ENCODE assay signal across 17 mouse cellular contexts in the genomic region with DNA sequence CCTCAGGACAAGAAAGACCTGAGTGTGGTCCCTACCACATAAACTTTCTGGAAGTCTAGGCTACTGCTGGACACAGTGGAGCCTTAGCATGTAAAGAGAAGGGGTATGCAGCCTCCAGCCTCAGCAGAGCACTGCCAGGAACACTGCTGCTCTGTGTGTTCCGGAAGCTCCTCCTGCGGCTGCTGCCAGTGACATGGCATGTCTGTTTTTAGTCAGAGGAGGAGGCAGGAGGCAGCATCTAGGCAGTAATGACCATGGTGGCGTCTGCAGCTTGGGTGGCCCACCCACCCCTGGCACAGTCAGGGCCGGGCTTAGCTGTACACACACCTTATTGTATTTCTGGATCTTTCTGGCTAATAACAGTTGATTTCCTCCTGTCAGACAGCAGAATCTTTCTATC.
DNase-seq lines count a peak whose midpoint lies in the region; ATAC-seq and TF ChIP-seq lines count a peak whose summit lies in the region.
"Had no signal": no experiment of that assay in that cellular context is flagged by ENCODE, and none has a peak within 500 bp of the region (broad histone marks: within the 10 kb centered on the region; RNA-seq: fewer than 3 reads in every experiment).

No protein-coding gene starts in this region.

- no peaks in the 10 kb centered on the region for H3K27me3 ChIP-seq in forebrain, postnatal 0 days (ENCODE audit: insufficient read depth, low read length)
- no peaks in the 10 kb centered on the region for H3K27me3 ChIP-seq in forebrain, embryonic 12.5 days
- no peaks in the 10 kb centered on the region for H3K27me3 ChIP-seq in midbrain, postnatal 0 days (ENCODE audit: insufficient read depth, low read length)
- H3K27me3 ChIP-seq in midbrain, embryonic 13.5 days: no peaks in the 10 kb centered on the region
- H3K27me3 ChIP-seq: stomach, embryonic 15.5 days had no signal

- H3K4me2 ChIP-seq in forebrain, postnatal 0 days (ENCODE audit: low read depth): no peak overlapping the region
- no peak overlapping the region for H3K4me2 ChIP-seq in forebrain, embryonic 12.5 days
- no peak overlapping the region for H3K4me2 ChIP-seq in midbrain, postnatal 0 days (ENCODE audit: low read depth, low read length, poor library complexity, severe bottlenecking)
- no peak overlapping the region for H3K4me2 ChIP-seq in midbrain, embryonic 13.5 days (replicated peaks)
- H3K4me2 ChIP-seq: neural tube, embryonic 12.5 days; stomach, embryonic 15.5 days had no signal

- DNase-seq in forebrain, postnatal 0 days: no peak
- peak in 1 of 2 experiments; percentile 48 for DNase-seq in layer of hippocampus, adult 2 months (ENCODE audit: low spot score in 2 of 2)
- no peak for DNase-seq in layer of hippocampus, adult 9-10 months (ENCODE audit: low spot score)
- peak; percentile 21 for DNase-seq in midbrain, postnatal 0 days (ENCODE audit: low spot score)
- DNase-seq in kidney, postnatal 4 days: no peak
- DNase-seq in B cell, adult 2 months: no peak
- DNase-seq: cerebellum, adult 8-10 months; heart, postnatal 4 days; kidney, adult 2 months; left cerebral cortex, postnatal 4 days; lung, postnatal 14 days; midbrain, embryonic 14.5 days; thymus, postnatal 14 days had no signal

- H3K27ac ChIP-seq in forebrain, postnatal 0 days (ENCODE audit: low read depth, low read length): no peak overlapping the region
- no peak overlapping the region for H3K27ac ChIP-seq in forebrain, embryonic 12.5 days
- H3K27ac ChIP-seq in layer of hippocampus, adult 2 months: peak overlapping the region; percentile 89
- no peak overlapping the region for H3K27ac ChIP-seq in midbrain, postnatal 0 days (ENCODE audit: low read depth, low read length)
- H3K27ac ChIP-seq in midbrain, embryonic 13.5 days: no peak overlapping the region
- H3K27ac ChIP-seq: neural tube, embryonic 12.5 days; stomach, embryonic 15.5 days had no signal

- H3K4me3 ChIP-seq in forebrain, postnatal 0 days (ENCODE audit: low read depth, low read length): no peak overlapping the region
- no peak overlapping the region for H3K4me3 ChIP-seq in forebrain, embryonic 12.5 days (replicated peaks)
- no peak overlapping the region for H3K4me3 ChIP-seq in layer of hippocampus, adult 2 months
- no peak overlapping the region for H3K4me3 ChIP-seq in midbrain, postnatal 0 days (ENCODE audit: low read depth, low read length)
- H3K4me3 ChIP-seq in midbrain, embryonic 13.5 days (replicated peaks): no peak overlapping the region
- H3K4me3 ChIP-seq: neural tube, embryonic 12.5 days; stomach, embryonic 15.5 days had no signal

- H3K36me3 ChIP-seq in forebrain, postnatal 0 days (ENCODE audit: insufficient read depth): peaks cover 38% of the 10 kb centered on the region
- 0 out of 2 replicates have a peak, but pooled peaks cover 15% of the 10 kb centered on the region for H3K36me3 ChIP-seq in forebrain, embryonic 12.5 days (replicated peaks)
- peaks cover 31% of the 10 kb centered on the region for H3K36me3 ChIP-seq in midbrain, postnatal 0 days (ENCODE audit: insufficient read depth, low read length)
- H3K36me3 ChIP-seq in midbrain, embryonic 13.5 days: peaks cover 42% of the 10 kb centered on the region
- H3K36me3 ChIP-seq: stomach, embryonic 15.5 days had no signal

- no peak overlapping the region for H3K9ac ChIP-seq in forebrain, postnatal 0 days
- no peak overlapping the region for H3K9ac ChIP-seq in forebrain, embryonic 12.5 days
- H3K9ac ChIP-seq in midbrain, postnatal 0 days (replicated peaks; ENCODE audit: low read length, poor library complexity, severe bottlenecking): no peak overlapping the region
- no peak overlapping the region for H3K9ac ChIP-seq in midbrain, embryonic 13.5 days (replicated peaks)
- H3K9ac ChIP-seq: neural tube, embryonic 12.5 days; stomach, embryonic 15.5 days had no signal

- H3K4me1 ChIP-seq in forebrain, postnatal 0 days (ENCODE audit: insufficient read depth): no peaks in the 10 kb centered on the region
- H3K4me1 ChIP-seq in forebrain, embryonic 12.5 days: peaks cover 11% of the 10 kb centered on the region
- H3K4me1 ChIP-seq in midbrain, postnatal 0 days (ENCODE audit: insufficient read depth, low read length): peaks cover 3% of the 10 kb centered on the region; the same call in 1 of the 2 replicates
- H3K4me1 ChIP-seq in midbrain, embryonic 13.5 days (replicated peaks): peaks cover 11% of the 10 kb centered on the region

- no peaks in the 10 kb centered on the region for H3K9me3 ChIP-seq in forebrain, postnatal 0 days (ENCODE audit: low read length)
- no peaks in the 10 kb centered on the region for H3K9me3 ChIP-seq in forebrain, embryonic 12.5 days
- no peaks in the 10 kb centered on the region for H3K9me3 ChIP-seq in midbrain, postnatal 0 days (ENCODE audit: low read length)
- no peaks in the 10 kb centered on the region for H3K9me3 ChIP-seq in midbrain, embryonic 13.5 days
- H3K9me3 ChIP-seq: neural tube, embryonic 12.5 days; stomach, embryonic 15.5 days had no signal

- TF ChIP-seq CTCF in forebrain, postnatal 0 days (IDR thresholded peaks at IDR 0.05; ENCODE audit: low read depth): no peak
- no peak for TF ChIP-seq CTCF in layer of hippocampus, adult 2 months (conservative IDR thresholded peaks at IDR 0.05)
- TF ChIP-seq CTCF in midbrain, postnatal 0 days (IDR thresholded peaks at IDR 0.05): no peak

- WGBS in forebrain, postnatal 0 days: 60% methylated on average over 4 of the region's 4 CpGs
- 79% methylated on average over 4 of the region's 4 CpGs for WGBS in forebrain, embryonic 12.5 days
- 67% methylated on average over 4 of the region's 4 CpGs for WGBS in midbrain, postnatal 0 days
- WGBS in midbrain, embryonic 13.5 days: 79% methylated on average over 4 of the region's 4 CpGs

- peak; percentile 26 for ATAC-seq in forebrain, postnatal 0 days
- ATAC-seq in forebrain, embryonic 12.5 days (ENCODE audit: low FRiP score): no peak
- no peak for ATAC-seq in midbrain, postnatal 0 days (ENCODE audit: low FRiP score)
- ATAC-seq in midbrain, embryonic 13.5 days: no peak
